1 mouse cellular context compared by ENCODE assay signal in genomic region chr7:29155196-29155837, GRCm38 (mm10).
TF ChIP-seq lines count a peak whose summit lies in the region.

No protein-coding gene starts in this region.

TF ChIP-seq in CH12.LX, 34 proteins besides CTCF, POLR2A, EP300 and RAD21:
- no peak for TF ChIP-seq CHD1 (IDR thresholded peaks at IDR 0.05; ENCODE audit: low read depth, low read length)
- no peak for TF ChIP-seq MAFK (IDR thresholded peaks at IDR 0.05; ENCODE audit: insufficient replicate concordance, low read length)
- TF ChIP-seq E2F4 (IDR thresholded peaks at IDR 0.05; ENCODE audit: insufficient replicate concordance, low read depth, low read length), result no peak
- TF ChIP-seq RCOR1 (conservative IDR thresholded peaks at IDR 0.05; ENCODE audit: low read depth, low read length), result no peak
- TF ChIP-seq IRF4 (IDR thresholded peaks at IDR 0.05; ENCODE audit: low read depth, low read length), result 0 out of 2 replicates have a peak, but pooled peaks have one; percentile 1
- TF ChIP-seq HCFC1 (IDR thresholded peaks at IDR 0.05; ENCODE audit: low read depth, low read length), result no peak
- 0 out of 2 replicates have a peak, but pooled peaks have one; percentile 26 for TF ChIP-seq ZMIZ1 (IDR thresholded peaks at IDR 0.05; ENCODE audit: low read depth, low read length)
- TF ChIP-seq ETS1 (conservative IDR thresholded peaks at IDR 0.05; ENCODE audit: low read depth, low read length), result no peak
- TF ChIP-seq TCF12 (IDR thresholded peaks at IDR 0.05; ENCODE audit: low read depth, low read length), result 0 out of 2 replicates have a peak, but pooled peaks have one; percentile 8
- no peak for TF ChIP-seq USF2 (conservative IDR thresholded peaks at IDR 0.05; ENCODE audit: low read depth, low read length)
- no peak for TF ChIP-seq ZC3H11A (IDR thresholded peaks at IDR 0.05; ENCODE audit: low read depth, low read length)
- no peak; the same call in 1 of the 2 replicates for TF ChIP-seq MAX (IDR thresholded peaks at IDR 0.05; ENCODE audit: low read length)
- TF ChIP-seq JUN (IDR thresholded peaks at IDR 0.05; ENCODE audit: insufficient read depth, low read depth, low read length), result no peak
- TF ChIP-seq TBP (conservative IDR thresholded peaks at IDR 0.05; ENCODE audit: low read depth, low read length), result no peak
- no peak; the same call in 1 of the 2 replicates for TF ChIP-seq UBTF (IDR thresholded peaks at IDR 0.05; ENCODE audit: low read depth, low read length)
- TF ChIP-seq CHD2 (IDR thresholded peaks at IDR 0.05; ENCODE audit: low read length), result no peak
- no peak for TF ChIP-seq ZKSCAN1 (IDR thresholded peaks at IDR 0.05; ENCODE audit: borderline replicate concordance, low read depth, low read length)
- no peak for TF ChIP-seq MAZ (IDR thresholded peaks at IDR 0.05; ENCODE audit: low read depth, low read length)
- TF ChIP-seq NELFE (IDR thresholded peaks at IDR 0.05; ENCODE audit: low read depth, low read length), result peak; percentile 16; the same call in 1 of the 2 replicates
- TF ChIP-seq KAT2A (IDR thresholded peaks at IDR 0.05; ENCODE audit: insufficient replicate concordance, low read length), result no peak
- no peak for TF ChIP-seq MYC (IDR thresholded peaks at IDR 0.05; ENCODE audit: low read depth, low read length)
- no peak for TF ChIP-seq SIN3A (IDR thresholded peaks at IDR 0.05; ENCODE audit: low read length)
- no peak for TF ChIP-seq BHLHE40 (IDR thresholded peaks at IDR 0.05; ENCODE audit: low read depth, low read length)
- no peak for TF ChIP-seq USF1 (IDR thresholded peaks at IDR 0.05; ENCODE audit: low read depth, low read length)
